Mouse (Mus musculus): ENCODE results near the gene Cdh24. TPM values are rescaled to one million over a fixed set of nuclear protein-coding genes. Genes with fewer than 3 reads are reported as not detected.

The Cdh24 gene
- polyA plus RNA-seq (2015; fragmentation: Nextera tagmentation; extraction: Ambion mirVana): 9.6 and 11.2 TPM in 2 replicates

DNA sequence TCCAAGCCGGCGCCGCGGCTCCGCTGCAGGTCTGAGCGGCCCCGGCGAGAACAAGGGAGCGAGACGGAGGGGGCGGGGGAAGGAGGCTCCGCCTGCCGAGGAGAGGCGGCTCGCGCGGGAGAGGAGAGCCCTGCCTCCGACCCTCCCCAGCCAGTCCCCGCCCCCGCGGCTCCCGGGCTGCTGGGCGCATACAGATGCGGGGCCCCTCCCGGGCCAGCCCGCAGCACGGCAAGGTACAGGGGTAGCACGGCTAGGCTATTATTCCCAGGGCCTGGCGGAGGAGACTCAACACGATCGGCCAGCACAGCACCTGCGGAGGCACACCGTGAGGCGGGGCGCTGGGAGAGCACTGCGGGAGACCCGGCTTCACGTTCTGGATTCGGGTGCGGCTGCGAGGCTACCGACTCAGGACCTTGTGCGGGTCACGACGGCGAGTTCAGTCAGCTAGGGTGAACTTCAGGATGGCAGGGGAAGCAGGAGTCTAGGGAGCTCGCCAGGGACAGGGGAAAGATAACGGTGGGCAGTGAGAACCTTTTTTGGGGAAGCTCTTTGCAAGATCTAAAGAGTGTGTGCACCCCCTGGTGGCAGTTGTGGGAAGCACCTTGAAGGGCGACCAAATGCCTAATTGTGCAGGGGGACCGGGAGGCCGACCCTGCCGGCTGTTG is at the start of gene Cdh24:
Gene Cdh24 (minus strand): TSS at position 60 of the 665 bp plus-strand sequence.
- H3K9ac ChIP-seq (ENCODE audit: low read depth, low read length): peak within 1 kb of the TSS; percentile 100
- H3K9me3 ChIP-seq (replicated peaks; ENCODE audit: control insufficient read depth, low read length, poor library complexity, severe bottlenecking): no peaks in the 10 kb centered on the region
- ATAC-seq: peak; percentile 93
- peak within 1 kb of the TSS; percentile 93 for H3K27ac ChIP-seq (ENCODE audit: low read length)
- peaks cover 43% of the 10 kb centered on the region for H3K36me3 ChIP-seq (ENCODE audit: control insufficient read depth, insufficient read depth, low read length)
- H3K4me2 ChIP-seq (ENCODE audit: low read length): peak within 1 kb of the TSS; percentile 63
- under 1% methylated on average over 50 of the region's 52 CpGs for WGBS
- no peaks in the 10 kb centered on the region for H3K27me3 ChIP-seq (ENCODE audit: control insufficient read depth, insufficient read depth, low read depth, low read length)
- peaks cover 18% of the 10 kb centered on the region for H3K4me1 ChIP-seq (ENCODE audit: control insufficient read depth, insufficient read depth, low read length)
- peak within 1 kb of the TSS; percentile 82 for H3K4me3 ChIP-seq (ENCODE audit: low read depth, low read length)

GRCm38 (mm10) chr14:54687251-54687650 is 46.1 kb upstream of the Cdh24 start:
- Histone ChIP-seq H3K4me3 (ENCODE audit: low read depth, low read length) (peak overlapping the region; percentile 85), H3K27me3 (ENCODE audit: control insufficient read depth, insufficient read depth, low read depth, low read length) (no peaks in the 10 kb centered on the region), H3K9me3 (replicated peaks; ENCODE audit: control insufficient read depth, low read length, poor library complexity, severe bottlenecking) (no peaks in the 10 kb centered on the region), H3K4me1 (ENCODE audit: control insufficient read depth, insufficient read depth, low read length) (peaks cover 21% of the 10 kb centered on the region), H3K9ac (ENCODE audit: low read depth, low read length) (peak overlapping the region; percentile 60), H3K4me2 (ENCODE audit: low read length) (peak overlapping the region; percentile 81), H3K27ac (ENCODE audit: low read length) (peak overlapping the region; percentile 59), H3K36me3 (ENCODE audit: control insufficient read depth, insufficient read depth, low read length) (peaks cover 6% of the 10 kb centered on the region; the same call in 1 of the 2 replicates)
- no peak for ATAC-seq
- 7% methylated on average over 8 of the region's 8 CpGs for WGBS

DNA sequence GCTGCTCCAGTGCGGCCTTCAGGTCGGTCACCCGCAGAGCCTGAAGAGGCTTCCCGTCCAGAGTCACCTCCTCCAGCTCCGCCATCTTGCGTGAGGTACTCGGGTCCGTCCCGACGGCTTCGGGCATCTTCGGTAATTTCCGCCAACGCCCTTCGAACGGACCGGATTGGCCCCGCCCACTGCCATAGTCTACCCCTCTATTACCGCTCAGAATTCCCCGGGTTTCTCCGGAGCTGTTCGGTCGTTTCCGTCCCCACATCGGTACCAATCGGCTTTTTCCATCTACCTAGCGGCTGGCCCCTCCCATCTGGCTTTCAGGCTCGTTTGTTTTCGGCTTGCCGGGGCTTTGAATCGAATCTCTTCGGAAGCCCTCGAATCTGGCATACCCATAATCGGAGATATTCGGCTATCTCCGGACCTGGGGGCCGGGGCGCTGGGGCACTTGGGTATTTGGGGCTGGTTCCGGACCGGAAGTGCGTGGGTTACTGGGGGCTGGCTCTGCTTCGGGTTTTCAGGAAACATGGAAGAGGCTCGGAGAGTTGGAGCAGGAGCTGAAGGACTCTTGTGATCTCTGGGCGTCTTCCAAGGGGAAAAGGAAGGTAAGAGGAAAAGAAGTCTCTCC is 45.5 kb upstream of the Cdh24 start, which contains the start of gene Acin1:
Gene Acin1 (minus strand): TSS at position 410 of the 622 bp plus-strand sequence.
- Histone ChIP-seq H3K4me1 (ENCODE audit: control insufficient read depth, insufficient read depth, low read length) (peaks cover 21% of the 10 kb centered on the region), H3K9me3 (replicated peaks; ENCODE audit: control insufficient read depth, low read length, poor library complexity, severe bottlenecking) (no peaks in the 10 kb centered on the region), H3K36me3 (ENCODE audit: control insufficient read depth, insufficient read depth, low read length) (peaks cover 6% of the 10 kb centered on the region; the same call in 1 of the 2 replicates), H3K9ac (ENCODE audit: low read depth, low read length) (peak within 1 kb of the TSS; percentile 94), H3K27me3 (ENCODE audit: control insufficient read depth, insufficient read depth, low read depth, low read length) (no peaks in the 10 kb centered on the region), H3K4me2 (ENCODE audit: low read length) (peak within 1 kb of the TSS; percentile 81), H3K27ac (ENCODE audit: low read length) (peak within 1 kb of the TSS; percentile 98), H3K4me3 (ENCODE audit: low read depth, low read length) (peak within 1 kb of the TSS; percentile 85)
- peak; percentile 98 for ATAC-seq
- under 1% methylated on average over 44 of the region's 44 CpGs for WGBS

GRCm38 (mm10) chr14:54686063-54686521 is 44.9 kb upstream of the Cdh24 start, which contains the start of gene 1700123O20Rik:
Gene 1700123O20Rik (plus strand): TSS chr14:54686216.
- Histone ChIP-seq H3K27ac (ENCODE audit: low read length) (peak within 1 kb of the TSS; percentile 98), H3K4me3 (ENCODE audit: low read depth, low read length) (peak within 1 kb of the TSS; percentile 85), H3K9me3 (replicated peaks; ENCODE audit: control insufficient read depth, low read length, poor library complexity, severe bottlenecking) (no peaks in the 10 kb centered on the region), H3K4me1 (ENCODE audit: control insufficient read depth, insufficient read depth, low read length) (peaks cover 21% of the 10 kb centered on the region), H3K9ac (ENCODE audit: low read depth, low read length) (peak within 1 kb of the TSS; percentile 94), H3K27me3 (ENCODE audit: control insufficient read depth, insufficient read depth, low read depth, low read length) (no peaks in the 10 kb centered on the region), H3K4me2 (ENCODE audit: low read length) (peak within 1 kb of the TSS; percentile 81), H3K36me3 (ENCODE audit: control insufficient read depth, insufficient read depth, low read length) (peaks cover 7% of the 10 kb centered on the region; the same call in 1 of the 2 replicates)
- WGBS: under 1% methylated on average over 41 of the region's 41 CpGs
- ATAC-seq: peak; percentile 85

- Histone ChIP-seq H3K4me2 (ENCODE audit: low read length) (peak overlapping the region; percentile 61), H3K27ac (ENCODE audit: low read length) (peak overlapping the region; percentile 98), H3K4me3 (ENCODE audit: low read depth, low read length) (peak overlapping the region; percentile 85), H3K9me3 (replicated peaks; ENCODE audit: control insufficient read depth, low read length, poor library complexity, severe bottlenecking) (no peaks in the 10 kb centered on the region), H3K27me3 (ENCODE audit: control insufficient read depth, insufficient read depth, low read depth, low read length) (no peaks in the 10 kb centered on the region), H3K4me1 (ENCODE audit: control insufficient read depth, insufficient read depth, low read length) (peaks cover 21% of the 10 kb centered on the region), H3K36me3 (ENCODE audit: control insufficient read depth, insufficient read depth, low read length) (peaks cover 6% of the 10 kb centered on the region; the same call in 1 of the 2 replicates), H3K9ac (ENCODE audit: low read depth, low read length) (peak overlapping the region; percentile 94)
- no peak for ATAC-seq
- 9% methylated on average over 8 of the region's 8 CpGs for WGBS
Measured at GRCm38 (mm10) chr14:54685471-54685870, 44.3 kb upstream of the Cdh24 start.

DNA sequence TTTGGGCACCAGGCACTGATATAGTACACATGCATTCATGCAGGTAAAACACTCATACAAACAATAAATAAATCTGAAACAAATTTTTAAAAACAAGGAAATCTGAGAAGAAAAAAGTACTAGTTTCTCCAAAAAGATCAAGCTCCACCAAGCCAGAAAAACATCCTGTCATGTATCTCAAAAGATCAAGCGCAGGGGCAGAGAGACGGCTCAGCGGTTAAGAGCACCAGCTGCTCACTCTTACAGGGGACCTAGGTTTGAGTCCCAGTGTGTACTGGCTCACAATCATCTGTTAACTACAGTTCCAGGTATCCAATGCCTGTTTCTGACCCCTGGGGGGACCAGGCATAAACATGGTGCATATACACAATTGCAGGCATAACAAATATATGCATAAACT is 41.2 kb upstream of the Cdh24 start:
- 90% methylated on average over 3 of the region's 3 CpGs for WGBS
- H3K9ac ChIP-seq (ENCODE audit: low read depth, low read length): no peak overlapping the region

GRCm38 (mm10) chr14:54678657-54679304 is 37.6 kb upstream of the Cdh24 start:
- Histone ChIP-seq H3K4me1 (ENCODE audit: control insufficient read depth, insufficient read depth, low read length) (no peaks in the 10 kb centered on the region; the same call in 1 of the 2 replicates), H3K4me3 (ENCODE audit: low read depth, low read length) (no peak overlapping the region), H3K9me3 (replicated peaks; ENCODE audit: control insufficient read depth, low read length, poor library complexity, severe bottlenecking) (no peaks in the 10 kb centered on the region), H3K36me3 (ENCODE audit: control insufficient read depth, insufficient read depth, low read length) (peaks cover 26% of the 10 kb centered on the region), H3K27me3 (ENCODE audit: control insufficient read depth, insufficient read depth, low read depth, low read length) (no peaks in the 10 kb centered on the region), H3K9ac (ENCODE audit: low read depth, low read length) (no peak overlapping the region), H3K27ac (ENCODE audit: low read length) (no peak overlapping the region), H3K4me2 (ENCODE audit: low read length) (no peak overlapping the region)
- WGBS: 86% methylated on average over 16 of the region's 16 CpGs
- ATAC-seq: no peak

More for the DNA sequence above, 41.2 kb upstream of the Cdh24 start:
- Histone ChIP-seq H3K36me3 (ENCODE audit: control insufficient read depth, insufficient read depth, low read length) (peaks cover 12% of the 10 kb centered on the region; the same call in 1 of the 2 replicates), H3K27ac (ENCODE audit: low read length) (no peak overlapping the region), H3K4me1 (ENCODE audit: control insufficient read depth, insufficient read depth, low read length) (peaks cover 10% of the 10 kb centered on the region), H3K4me3 (ENCODE audit: low read depth, low read length) (no peak overlapping the region), H3K27me3 (ENCODE audit: control insufficient read depth, insufficient read depth, low read depth, low read length) (no peaks in the 10 kb centered on the region), H3K4me2 (ENCODE audit: low read length) (no peak overlapping the region), H3K9me3 (replicated peaks; ENCODE audit: control insufficient read depth, low read length, poor library complexity, severe bottlenecking) (no peaks in the 10 kb centered on the region)
- ATAC-seq: no peak

- Histone ChIP-seq H3K27me3 (ENCODE audit: control insufficient read depth, insufficient read depth, low read depth, low read length) (no peaks in the 10 kb centered on the region), H3K36me3 (ENCODE audit: control insufficient read depth, insufficient read depth, low read length) (peaks cover 26% of the 10 kb centered on the region), H3K9me3 (replicated peaks; ENCODE audit: control insufficient read depth, low read length, poor library complexity, severe bottlenecking) (no peaks in the 10 kb centered on the region), H3K9ac (ENCODE audit: low read depth, low read length) (no peak overlapping the region), H3K27ac (ENCODE audit: low read length) (no peak overlapping the region), H3K4me2 (ENCODE audit: low read length) (no peak overlapping the region), H3K4me3 (ENCODE audit: low read depth, low read length) (no peak overlapping the region), H3K4me1 (ENCODE audit: control insufficient read depth, insufficient read depth, low read length) (no peaks in the 10 kb centered on the region)
- no peak for ATAC-seq
- WGBS: 91% methylated on average over 5 of the region's 5 CpGs
Measured at GRCm38 (mm10) chr14:54676290-54676689, 35.1 kb upstream of the Cdh24 start.

Measured in midbrain, embryonic 16.5 days (tissue).